Mouse (Mus musculus): ENCODE measurements at regions not wholly inside any gene's neighbourhood (a gene's known extent, or its start where the extent isn't known, plus 50 kb on each side); places are given as distances from the start of the nearest gene placed in this dataset.

DNA sequence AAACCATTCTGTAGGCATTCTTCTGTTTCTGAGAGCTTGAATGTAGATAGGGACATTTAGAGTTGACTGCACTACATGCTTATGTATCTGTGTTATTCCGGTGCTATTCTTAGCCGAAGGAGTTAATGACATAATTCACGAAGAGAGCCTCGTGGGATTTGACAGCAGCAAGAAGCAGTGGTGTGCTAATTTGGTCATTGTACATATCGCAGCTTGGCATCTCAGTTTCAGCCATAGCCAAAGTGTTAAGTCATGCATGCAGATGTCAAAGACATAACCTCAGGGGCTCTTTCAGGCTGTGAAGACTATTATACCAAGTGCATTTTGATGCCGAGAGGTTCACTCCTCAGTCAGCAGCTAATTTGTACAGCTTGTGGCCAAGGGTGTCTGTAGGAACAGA, 125.1 kb upstream of the Itga1 start:
- no peaks in the 10 kb centered on the region for H3K36me3 ChIP-seq (replicated peaks; ENCODE audit: control insufficient read depth, insufficient read depth, low read length)
- 20% methylated on average over 6 of the region's 6 CpGs for WGBS
- H3K27me3 ChIP-seq (ENCODE audit: control insufficient read depth, insufficient read depth, low read length) = no peaks in the 10 kb centered on the region
- no peak overlapping the region for H3K4me2 ChIP-seq (ENCODE audit: low read depth, low read length)
- no peak overlapping the region for H3K4me3 ChIP-seq (ENCODE audit: low read depth, low read length)
- peaks cover 8% of the 10 kb centered on the region; the same call in 1 of the 2 replicates for H3K4me1 ChIP-seq (ENCODE audit: control insufficient read depth, insufficient read depth)
- peak; percentile 22 for DNase-seq (ENCODE audit: low spot score)
- peak; percentile 69; the same call in 1 of the 2 replicates for ATAC-seq (ENCODE audit: insufficient read depth, low read depth)
- no peak for TF ChIP-seq CTCF (IDR thresholded peaks at IDR 0.05; ENCODE audit: low read depth)
- TF ChIP-seq EP300 (IDR thresholded peaks at IDR 0.05; ENCODE audit: low read depth) = no peak
- no peak overlapping the region for H3K27ac ChIP-seq (ENCODE audit: low read depth)
- no peak overlapping the region for H3K9ac ChIP-seq (replicated peaks; ENCODE audit: low read depth, low read length)
- no peaks in the 10 kb centered on the region for H3K9me3 ChIP-seq (replicated peaks; ENCODE audit: control insufficient read depth, low read length)

DNA sequence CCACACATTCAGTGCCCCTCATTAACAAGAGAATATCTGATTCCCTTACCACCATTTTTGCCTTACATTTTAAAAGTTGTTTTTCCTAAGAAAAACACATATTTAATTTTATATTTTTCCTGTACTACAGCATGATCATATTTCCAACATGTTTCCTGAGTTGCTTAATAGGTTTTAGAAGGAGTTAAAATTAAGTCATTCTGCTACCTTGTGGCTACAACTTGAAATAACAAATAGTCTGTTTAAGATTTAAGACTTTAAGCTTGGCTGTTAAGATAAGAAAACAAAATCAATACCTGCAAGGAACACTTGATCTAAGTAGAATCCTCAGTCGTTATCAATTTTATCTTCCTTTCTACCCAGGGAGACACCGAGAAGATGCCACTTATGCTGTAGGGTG, 117.9 kb upstream of the Itga1 start:
- Histone ChIP-seq H3K4me2 (ENCODE audit: low read depth, low read length) (no peak overlapping the region), H3K27ac (ENCODE audit: low read depth) (no peak overlapping the region), H3K4me1 (ENCODE audit: control insufficient read depth, insufficient read depth) (peaks cover 4% of the 10 kb centered on the region; the same call in 1 of the 2 replicates), H3K4me3 (ENCODE audit: low read depth, low read length) (no peak overlapping the region), H3K27me3 (ENCODE audit: control insufficient read depth, insufficient read depth, low read length) (no peaks in the 10 kb centered on the region), H3K9ac (replicated peaks; ENCODE audit: low read depth, low read length) (no peak overlapping the region), H3K36me3 (replicated peaks; ENCODE audit: control insufficient read depth, insufficient read depth, low read length) (no peaks in the 10 kb centered on the region), H3K9me3 (replicated peaks; ENCODE audit: control insufficient read depth, low read length) (no peaks in the 10 kb centered on the region)
- WGBS = 14% methylated on average over 2 of the region's 2 CpGs
- peak; percentile 36 for TF ChIP-seq CTCF (IDR thresholded peaks at IDR 0.05; ENCODE audit: low read depth)
- no peak for TF ChIP-seq EP300 (IDR thresholded peaks at IDR 0.05; ENCODE audit: low read depth)
- DNase-seq (ENCODE audit: low spot score) (peak; percentile 48), ATAC-seq (ENCODE audit: insufficient read depth, low read depth) (no peak)

DNA sequence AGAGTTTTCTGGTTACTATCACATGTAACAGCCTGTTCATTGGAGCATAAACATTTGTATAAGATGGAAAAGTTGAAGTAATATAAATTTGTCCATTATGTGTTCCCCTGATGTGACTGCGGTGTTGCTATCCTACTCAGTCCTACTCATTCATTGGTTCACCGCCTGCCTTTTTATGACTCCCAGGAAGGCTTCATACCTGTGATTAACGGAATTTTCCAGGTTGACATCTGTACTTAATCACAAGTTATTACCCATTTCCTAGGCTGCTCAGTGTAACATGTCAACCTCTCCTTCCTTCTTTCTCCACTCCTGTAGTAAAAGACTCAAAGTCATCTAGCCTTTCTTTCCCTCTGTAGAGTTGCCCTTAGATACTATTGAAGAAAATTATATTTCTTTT, 109.5 kb upstream of the Itga1 start:
- Histone ChIP-seq H3K27me3 (ENCODE audit: control insufficient read depth, insufficient read depth, low read length) (no peaks in the 10 kb centered on the region), H3K36me3 (replicated peaks; ENCODE audit: control insufficient read depth, insufficient read depth, low read length) (no peaks in the 10 kb centered on the region), H3K27ac (ENCODE audit: low read depth) (no peak overlapping the region), H3K4me3 (ENCODE audit: low read depth, low read length) (no peak overlapping the region), H3K9me3 (replicated peaks; ENCODE audit: control insufficient read depth, low read length) (no peaks in the 10 kb centered on the region), H3K4me1 (ENCODE audit: control insufficient read depth, insufficient read depth) (no peaks in the 10 kb centered on the region), H3K9ac (replicated peaks; ENCODE audit: low read depth, low read length) (no peak overlapping the region), H3K4me2 (ENCODE audit: low read depth, low read length) (no peak overlapping the region)
- no peak for ATAC-seq (ENCODE audit: insufficient read depth, low read depth)
- TF ChIP-seq EP300 (IDR thresholded peaks at IDR 0.05; ENCODE audit: low read depth) (no peak), CTCF (IDR thresholded peaks at IDR 0.05; ENCODE audit: low read depth) (no peak)
- 79% methylated on average over 3 of the region's 3 CpGs for WGBS
- DNase-seq (ENCODE audit: low spot score) = no peak

DNA sequence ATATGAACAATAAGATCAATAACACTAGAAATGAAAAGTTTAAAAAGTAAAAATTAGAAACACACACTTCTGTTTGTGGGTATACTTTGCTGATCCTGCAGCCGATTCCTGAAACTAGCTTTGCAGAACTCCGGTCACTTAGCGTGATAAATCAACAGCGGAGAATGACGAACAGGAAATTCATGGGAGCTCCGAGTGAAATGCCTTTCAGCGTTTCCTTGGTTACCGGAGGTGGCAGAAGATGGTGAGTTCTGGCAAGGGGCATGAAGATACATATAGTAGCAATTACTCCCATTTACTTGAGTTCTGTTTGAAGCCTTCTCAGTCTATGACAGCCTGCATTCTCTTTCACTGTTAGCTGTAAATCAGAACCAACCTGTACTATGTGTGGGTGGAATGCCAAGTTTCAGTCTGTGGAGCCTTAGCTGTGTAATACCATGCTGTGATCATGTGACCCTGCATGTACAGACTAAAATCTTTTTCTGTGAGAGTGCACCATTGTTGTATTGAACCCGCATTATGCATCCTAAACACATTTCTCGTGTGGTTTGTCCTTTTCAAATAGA, 109.0 kb upstream of the Itga1 start:
- Histone ChIP-seq H3K27ac (ENCODE audit: low read depth) (no peak overlapping the region), H3K9me3 (replicated peaks; ENCODE audit: control insufficient read depth, low read length) (no peaks in the 10 kb centered on the region), H3K4me1 (ENCODE audit: control insufficient read depth, insufficient read depth) (no peaks in the 10 kb centered on the region), H3K9ac (replicated peaks; ENCODE audit: low read depth, low read length) (no peak overlapping the region), H3K36me3 (replicated peaks; ENCODE audit: control insufficient read depth, insufficient read depth, low read length) (no peaks in the 10 kb centered on the region), H3K4me2 (ENCODE audit: low read depth, low read length) (no peak overlapping the region), H3K4me3 (ENCODE audit: low read depth, low read length) (no peak overlapping the region), H3K27me3 (ENCODE audit: control insufficient read depth, insufficient read depth, low read length) (no peaks in the 10 kb centered on the region)
- no peak for ATAC-seq (ENCODE audit: insufficient read depth, low read depth)
- no peak for TF ChIP-seq CTCF (IDR thresholded peaks at IDR 0.05; ENCODE audit: low read depth)
- TF ChIP-seq EP300 (IDR thresholded peaks at IDR 0.05; ENCODE audit: low read depth) = no peak
- DNase-seq (ENCODE audit: low spot score) = no peak
- 77% methylated on average over 10 of the region's 10 CpGs for WGBS

DNA sequence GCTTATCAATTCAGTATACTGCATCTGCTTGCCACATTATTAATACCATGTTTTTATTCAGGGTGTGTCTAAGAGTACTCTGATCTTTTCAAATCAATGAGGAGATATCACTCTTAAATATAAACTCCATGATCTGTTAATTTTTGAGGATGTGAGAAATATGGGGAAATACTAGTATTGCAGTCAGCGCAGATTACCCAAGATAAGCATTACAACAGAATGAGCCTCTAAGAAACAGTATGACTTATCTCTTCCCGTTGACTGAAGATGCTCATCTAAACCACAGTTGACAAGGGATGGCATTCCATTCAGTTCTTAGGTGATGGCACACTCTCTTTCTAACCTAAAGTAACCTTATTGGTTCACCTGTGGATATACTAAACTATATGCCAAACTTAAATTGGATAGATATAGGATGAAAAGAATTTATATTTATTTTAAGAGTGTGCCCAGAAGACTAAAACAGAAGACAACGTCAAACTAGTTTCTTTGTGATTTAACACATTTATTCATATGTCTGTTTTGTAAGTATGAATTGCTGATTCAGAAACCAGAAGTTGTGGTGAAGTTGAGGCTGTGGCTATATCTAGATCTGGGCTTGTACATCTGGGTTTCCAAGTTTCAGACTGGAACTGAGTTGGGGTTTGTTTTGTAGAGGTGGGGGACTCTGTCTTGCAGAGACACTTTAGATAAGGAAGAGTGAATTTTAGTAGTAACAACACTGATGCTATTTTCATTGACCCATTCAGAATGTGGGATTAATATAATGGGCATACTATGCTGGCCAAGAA, 107.8 kb upstream of the Itga1 start:
- Histone ChIP-seq H3K27ac (ENCODE audit: low read depth) (no peak overlapping the region), H3K9ac (replicated peaks; ENCODE audit: low read depth, low read length) (no peak overlapping the region), H3K4me2 (ENCODE audit: low read depth, low read length) (no peak overlapping the region), H3K36me3 (replicated peaks; ENCODE audit: control insufficient read depth, insufficient read depth, low read length) (no peaks in the 10 kb centered on the region), H3K9me3 (replicated peaks; ENCODE audit: control insufficient read depth, low read length) (no peaks in the 10 kb centered on the region), H3K4me1 (ENCODE audit: control insufficient read depth, insufficient read depth) (no peaks in the 10 kb centered on the region), H3K27me3 (ENCODE audit: control insufficient read depth, insufficient read depth, low read length) (no peaks in the 10 kb centered on the region), H3K4me3 (ENCODE audit: low read depth, low read length) (no peak overlapping the region)
- DNase-seq (ENCODE audit: low spot score) (no peak), ATAC-seq (ENCODE audit: insufficient read depth, low read depth) (no peak)
- 82% methylated on average over 3 of the region's 3 CpGs for WGBS
- TF ChIP-seq EP300 (IDR thresholded peaks at IDR 0.05; ENCODE audit: low read depth) (no peak), CTCF (IDR thresholded peaks at IDR 0.05; ENCODE audit: low read depth) (no peak)
